Mouse (Mus musculus): ENCODE results near the gene Bhlhe23. TPM values are rescaled to one million over a fixed set of nuclear protein-coding genes. Genes with fewer than 3 reads are reported as not detected.
A peak's percentile ranks its signal among the peaks of the same experiment; 100 is the strongest.

Bhlhe23 gene
- not detected in 2 replicates for polyA plus RNA-seq (2012; rRNA removed)

GRCm38 (mm10) chr2:180776793-180777192 is at the start of gene Bhlhe23:
TSS of gene Bhlhe23 (minus strand) at chr2:180776900.
- DNase-seq (ENCODE audit: low read depth): no peak

GRCm38 (mm10) chr2:180825147-180825941 is 48.6 kb upstream of the Bhlhe23 start:
- DNase-seq (ENCODE audit: low read depth): no peak

GRCm38 (mm10) chr2:180824724-180825123 is 48.0 kb upstream of the Bhlhe23 start:
- no peak for DNase-seq (ENCODE audit: low read depth)

- no peak for DNase-seq (ENCODE audit: low read depth)
Measured at GRCm38 (mm10) chr2:180824061-180824460, 47.4 kb upstream of the Bhlhe23 start.

- DNase-seq (ENCODE audit: low read depth): no peak
Measured at GRCm38 (mm10) chr2:180822476-180822875, 45.8 kb upstream of the Bhlhe23 start.

GRCm38 (mm10) chr2:180819504-180819903 is 42.8 kb upstream of the Bhlhe23 start:
- no peak for DNase-seq (ENCODE audit: low read depth)

- no peak for DNase-seq (ENCODE audit: low read depth)
Measured at GRCm38 (mm10) chr2:180816440-180817065, 39.9 kb upstream of the Bhlhe23 start.

- DNase-seq (ENCODE audit: low read depth): peak; percentile 90
Measured at GRCm38 (mm10) chr2:180813982-180814568, 37.4 kb upstream of the Bhlhe23 start.

GRCm38 (mm10) chr2:180811002-180811401 is 34.3 kb upstream of the Bhlhe23 start:
- DNase-seq (ENCODE audit: low read depth): no peak

- DNase-seq (ENCODE audit: low read depth): no peak
Measured at GRCm38 (mm10) chr2:180809510-180809909, 32.8 kb upstream of the Bhlhe23 start.

- no peak for DNase-seq (ENCODE audit: low read depth)
Measured at GRCm38 (mm10) chr2:180805966-180806365, 29.3 kb upstream of the Bhlhe23 start.

GRCm38 (mm10) chr2:180796008-180796407 is 19.3 kb upstream of the Bhlhe23 start:
- no peak for DNase-seq (ENCODE audit: low read depth)

GRCm38 (mm10) chr2:180795597-180795996 is 18.9 kb upstream of the Bhlhe23 start:
- DNase-seq (ENCODE audit: low read depth): no peak

GRCm38 (mm10) chr2:180794422-180794821 is 17.7 kb upstream of the Bhlhe23 start:
- DNase-seq (ENCODE audit: low read depth): no peak

GRCm38 (mm10) chr2:180791674-180792073 is 15.0 kb upstream of the Bhlhe23 start:
- no peak for DNase-seq (ENCODE audit: low read depth)

GRCm38 (mm10) chr2:180788843-180789242 is 12.1 kb upstream of the Bhlhe23 start:
- DNase-seq (ENCODE audit: low read depth): no peak

GRCm38 (mm10) chr2:180788386-180788785 is 11.7 kb upstream of the Bhlhe23 start:
- DNase-seq (ENCODE audit: low read depth): no peak

GRCm38 (mm10) chr2:180787566-180788232 is 11.0 kb upstream of the Bhlhe23 start:
- no peak for DNase-seq (ENCODE audit: low read depth)

- no peak for DNase-seq (ENCODE audit: low read depth)
Measured at GRCm38 (mm10) chr2:180786732-180787131, 10.0 kb upstream of the Bhlhe23 start.

GRCm38 (mm10) chr2:180780282-180780681 is 3.6 kb upstream of the Bhlhe23 start:
- DNase-seq (ENCODE audit: low read depth): no peak

GRCm38 (mm10) chr2:180779226-180780104 is 2.8 kb upstream of the Bhlhe23 start:
- no peak for DNase-seq (ENCODE audit: low read depth)

Measured in gonadal fat pad, adult 2 months (tissue).